Mouse (Mus musculus) central nervous system, embryonic 18 days (tissue): ENCODE results near the gene Osbpl7. TPM values are rescaled to one million over a fixed set of nuclear protein-coding genes. Genes with fewer than 3 reads are reported as not detected.

Experiments
- polyA plus RNA-seq: library from polyadenylated mRNA; depleted of rRNA; stranded (reverse); fragments of >200 nt; gene quantifications from 2 replicates; pipeline ENCODE4 v1.2.3, GENCODE M21; 2012; rRNA removed

Osbpl7 gene
- 13.8 TPM in 2 replicates for polyA plus RNA-seq

GRCm38 (mm10) chr11:97050216-97050943 lies at the start of gene Osbpl7:
Gene Osbpl7, plus strand, starts transcription at chr11:97050628.

GRCm38 (mm10) chr11:97013121-97013670 lies 37.2 kb upstream of the Osbpl7 start, which contains the start of gene Sp6:
Gene Sp6, plus strand, starts transcription at chr11:97013394.

GRCm38 (mm10) chr11:97029686-97030417 lies 20.6 kb upstream of the Osbpl7 start, which contains the start of gene Scrn2:
Gene Scrn2, plus strand, starts transcription at chr11:97029938.

GRCm38 (mm10) chr11:97041022-97041899 lies 9.2 kb upstream of the Osbpl7 start, which contains the start of the genes Lrrc46 and Mrpl10:
Gene Lrrc46, minus strand, starts transcription at chr11:97041407.
Gene Mrpl10, plus strand, starts transcription at chr11:97041560.

GRCm38 (mm10) chr11:97114671-97115601 lies 64.5 kb downstream of the Osbpl7 start, which contains the start of gene Tbx21:
Gene Tbx21, minus strand, starts transcription at chr11:97115331.

Other genes starting within 250 kb of the Osbpl7 start
- 78.5 and 81.8 TPM in 2 replicates for gene Nfe2l1, start 220.7 kb upstream of the Osbpl7 start, polyA plus RNA-seq
- 10.3 and 17.6 TPM in 2 replicates for gene Copz2, start 200.8 kb upstream of the Osbpl7 start, polyA plus RNA-seq
- 68.0 and 72.3 TPM in 2 replicates for gene Cdk5rap3, start 134.1 kb upstream of the Osbpl7 start, polyA plus RNA-seq
- gene Prr15l, start 122.5 kb upstream of the Osbpl7 start, polyA plus RNA-seq, result 0.08 TPM in 1 of 2 replicates, not detected in the other
- 15.3 and 15.4 TPM in 2 replicates for gene Pnpo, start 106.6 kb upstream of the Osbpl7 start, polyA plus RNA-seq
- 6.9 and 8.5 TPM in 2 replicates for gene Sp2, start 67.7 kb upstream of the Osbpl7 start, polyA plus RNA-seq
- 0.78 and 0.79 TPM in 2 replicates for gene Sp6, start 37.2 kb upstream of the Osbpl7 start, polyA plus RNA-seq
- 11.7 and 12.0 TPM in 2 replicates for gene Scrn2, start 20.7 kb upstream of the Osbpl7 start, polyA plus RNA-seq
- gene Lrrc46, start 9.2 kb upstream of the Osbpl7 start, polyA plus RNA-seq, result 1.9 and 2.1 TPM in 2 replicates
- gene Mrpl10, start 9.1 kb upstream of the Osbpl7 start, polyA plus RNA-seq, result 55.0 and 58.4 TPM in 2 replicates
- 0.55 and 0.73 TPM in 2 replicates for gene Tbx21, start 64.7 kb downstream of the Osbpl7 start, polyA plus RNA-seq
- 56.0 and 57.9 TPM in 2 replicates for gene Tbkbp1, start 100.9 kb downstream of the Osbpl7 start, polyA plus RNA-seq
- 92.2 and 97.5 TPM in 2 replicates for gene Kpnb1, start 137.3 kb downstream of the Osbpl7 start, polyA plus RNA-seq
- gene Npepps, start 230.0 kb downstream of the Osbpl7 start, polyA plus RNA-seq, result 110 and 113 TPM in 2 replicates